Mouse (Mus musculus) ES-Bruce4 (cell line): ENCODE results near the gene Txnrd1.

ENCODE experiments used
- CTCF ChIP-seq: IDR thresholded peaks from one replicate; pipeline ENCODE4 v1.8.1; 2011; ENCODE audit warnings: low read depth, low read length
- POLR2A ChIP-seq: IDR thresholded peaks from one replicate; pipeline ENCODE4 v1.8.1; 2011; ENCODE audit warnings: low read length; ENCODE audit not compliant: insufficient read depth

DNA sequence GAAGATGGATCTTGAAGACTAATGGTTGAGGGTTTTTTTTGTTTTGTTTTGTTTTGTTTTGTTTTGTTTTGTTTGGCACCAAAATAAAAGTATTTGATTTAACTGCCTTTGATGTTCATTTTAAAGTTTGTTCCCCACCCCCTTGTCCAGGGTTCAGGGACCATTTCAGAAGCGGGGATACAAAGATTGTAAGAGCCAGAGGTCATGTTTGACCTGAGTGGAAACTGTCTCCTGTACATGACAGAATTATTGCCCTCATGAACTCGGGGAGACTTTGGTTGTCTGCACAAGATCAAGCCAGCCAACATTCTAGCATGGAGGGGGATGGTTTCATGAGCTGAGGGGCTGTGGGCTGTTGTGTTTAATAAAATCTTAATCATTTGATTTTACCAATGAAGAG is 41.4 kb upstream of the Txnrd1 start:
- TF ChIP-seq CTCF (no peak), POLR2A (no peak)
